Mouse (Mus musculus): ENCODE results near the gene Cd300ld5. TPM values are rescaled to one million over a fixed set of nuclear protein-coding genes. Genes with fewer than 3 reads are reported as not detected.

The Cd300ld5 gene
- polyA plus RNA-seq, 1 experiment from 2014 or later = not detected

- Histone ChIP-seq H3K36me3 (ENCODE audit: control insufficient read depth, insufficient read depth) (no peaks in the 10 kb centered on the region), H3K4me1 (replicated peaks; ENCODE audit: control insufficient read depth, insufficient read depth, low read length) (no peaks in the 10 kb centered on the region), H3K4me3 (replicated peaks; ENCODE audit: low read length) (no peak within 1 kb of the TSS), H3K4me2 (ENCODE audit: low read length) (no peak within 1 kb of the TSS), H3K9ac (replicated peaks; ENCODE audit: low read depth, low read length) (no peak within 1 kb of the TSS), H3K27ac (ENCODE audit: low read length) (no peak within 1 kb of the TSS), H3K27me3 (replicated peaks; ENCODE audit: control insufficient read depth, insufficient read depth, low read length) (no peaks in the 10 kb centered on the region), H3K9me3 (ENCODE audit: control insufficient read depth, low read length) (no peaks in the 10 kb centered on the region)
- ATAC-seq = no peak
- 80% methylated on average over 7 of the region's 7 CpGs for WGBS
These were observed 36.0 kb downstream of the Cd300ld5 start, which contains the start of gene Cd300c2 for GRCm38 (mm10) chr11:115001474-115002040. Cd300c2 (minus strand) TSS chr11:115001880.

- Histone ChIP-seq H3K4me3 (replicated peaks; ENCODE audit: low read length) (no peak within 1 kb of the TSS), H3K36me3 (ENCODE audit: control insufficient read depth, insufficient read depth) (no peaks in the 10 kb centered on the region), H3K27me3 (replicated peaks; ENCODE audit: control insufficient read depth, insufficient read depth, low read length) (no peaks in the 10 kb centered on the region), H3K4me2 (ENCODE audit: low read length) (no peak within 1 kb of the TSS), H3K27ac (ENCODE audit: low read length) (no peak within 1 kb of the TSS), H3K4me1 (replicated peaks; ENCODE audit: control insufficient read depth, insufficient read depth, low read length) (no peaks in the 10 kb centered on the region), H3K9me3 (ENCODE audit: control insufficient read depth, low read length) (no peaks in the 10 kb centered on the region), H3K9ac (replicated peaks; ENCODE audit: low read depth, low read length) (no peak within 1 kb of the TSS)
- no peak for ATAC-seq
- 89% methylated on average over 4 of the region's 4 CpGs for WGBS
These were observed 47.8 kb downstream of the Cd300ld5 start, which contains the start of gene Cd300ld for GRCm38 (mm10) chr11:114989793-114990192. Cd300ld (minus strand) TSS chr11:114989922.

GRCm38 (mm10) chr11:114981866-114982265, 55.7 kb downstream of the Cd300ld5 start:
- Histone ChIP-seq H3K36me3 (ENCODE audit: control insufficient read depth, insufficient read depth) (no peaks in the 10 kb centered on the region), H3K9ac (replicated peaks; ENCODE audit: low read depth, low read length) (no peak overlapping the region), H3K27me3 (replicated peaks; ENCODE audit: control insufficient read depth, insufficient read depth, low read length) (no peaks in the 10 kb centered on the region), H3K9me3 (ENCODE audit: control insufficient read depth, low read length) (peaks cover 13% of the 10 kb centered on the region), H3K4me3 (replicated peaks; ENCODE audit: low read length) (no peak overlapping the region), H3K27ac (ENCODE audit: low read length) (no peak overlapping the region), H3K4me1 (replicated peaks; ENCODE audit: control insufficient read depth, insufficient read depth, low read length) (no peaks in the 10 kb centered on the region), H3K4me2 (ENCODE audit: low read length) (no peak overlapping the region)
- WGBS = 77% methylated on average over 4 of the region's 4 CpGs
- ATAC-seq = no peak

Other genes with a start within 250 kb of the Cd300ld5 start
- 18.5 and 19.4 TPM in 2 replicates for gene Btbd17, start 241.8 kb downstream of the Cd300ld5 start, polyA plus RNA-seq (2015; fragmentation: Nextera tagmentation; extraction: Ambion mirVana)
- gene Gpr142, start 238.8 kb downstream of the Cd300ld5 start, polyA plus RNA-seq (2015; fragmentation: Nextera tagmentation; extraction: Ambion mirVana) = not detected in 2 replicates
- 6.1 and 7.0 TPM in 2 replicates for gene Gprc5c, start 186.6 kb downstream of the Cd300ld5 start, polyA plus RNA-seq (2015; fragmentation: Nextera tagmentation; extraction: Ambion mirVana)
- 0.94 and 0.95 TPM in 2 replicates for gene Cd300a, start 147.7 kb downstream of the Cd300ld5 start, polyA plus RNA-seq (2015; fragmentation: Nextera tagmentation; extraction: Ambion mirVana)
- gene Cd300lb, start 103.4 kb downstream of the Cd300ld5 start, polyA plus RNA-seq (2015; fragmentation: Nextera tagmentation; extraction: Ambion mirVana) = 0.08 TPM in 1 of 2 replicates, not detected in the other
- gene Cd300c, start 68.6 kb downstream of the Cd300ld5 start, polyA plus RNA-seq (2015; fragmentation: Nextera tagmentation; extraction: Ambion mirVana) = not detected in 2 replicates
- gene Cd300ld, start 47.8 kb downstream of the Cd300ld5 start, polyA plus RNA-seq (2015; fragmentation: Nextera tagmentation; extraction: Ambion mirVana) = not detected in 2 replicates
- 0.61 and 1.4 TPM in 2 replicates for gene Cd300c2, start 35.9 kb downstream of the Cd300ld5 start, polyA plus RNA-seq (2015; fragmentation: Nextera tagmentation; extraction: Ambion mirVana)
- not detected in 2 replicates for gene Cd300ld2, start 21.6 kb downstream of the Cd300ld5 start, polyA plus RNA-seq (2015; fragmentation: Nextera tagmentation; extraction: Ambion mirVana)
- gene Cd300ld4, start 10.8 kb downstream of the Cd300ld5 start, polyA plus RNA-seq (2015; fragmentation: Nextera tagmentation; extraction: Ambion mirVana) = not detected in 2 replicates
- gene Cd300ld3, start 10.6 kb upstream of the Cd300ld5 start, polyA plus RNA-seq (2015; fragmentation: Nextera tagmentation; extraction: Ambion mirVana) = not detected in 2 replicates
- gene Cd300e, start 24.4 kb upstream of the Cd300ld5 start, polyA plus RNA-seq (2015; fragmentation: Nextera tagmentation; extraction: Ambion mirVana) = not detected in 2 replicates
- 0.85 and 1.1 TPM in 2 replicates for gene Rab37, start 53.7 kb upstream of the Cd300ld5 start, polyA plus RNA-seq (2015; fragmentation: Nextera tagmentation; extraction: Ambion mirVana)
- gene Cd300lf, start 96.2 kb upstream of the Cd300ld5 start, polyA plus RNA-seq (2015; fragmentation: Nextera tagmentation; extraction: Ambion mirVana) = 0.27 TPM in 1 of 2 replicates, not detected in the other
- 49.9 and 57.3 TPM in 2 replicates for gene Slc9a3r1, start 125.6 kb upstream of the Cd300ld5 start, polyA plus RNA-seq (2015; fragmentation: Nextera tagmentation; extraction: Ambion mirVana)
- 11.0 and 11.2 TPM in 2 replicates for gene Tmem104, start 149.7 kb upstream of the Cd300ld5 start, polyA plus RNA-seq (2015; fragmentation: Nextera tagmentation; extraction: Ambion mirVana)
- 20.6 and 24.2 TPM in 2 replicates for gene Nat9, start 150.1 kb upstream of the Cd300ld5 start, polyA plus RNA-seq (2015; fragmentation: Nextera tagmentation; extraction: Ambion mirVana)
- 0.29 and 0.37 TPM in 2 replicates for gene Grin2c, start 229.5 kb upstream of the Cd300ld5 start, polyA plus RNA-seq (2015; fragmentation: Nextera tagmentation; extraction: Ambion mirVana)
- gene Fdxr, start 239.3 kb upstream of the Cd300ld5 start, polyA plus RNA-seq (2015; fragmentation: Nextera tagmentation; extraction: Ambion mirVana) = 23.2 and 26.9 TPM in 2 replicates